Mouse (Mus musculus): ENCODE data around the gene Nek7. TPM values are rescaled to one million over a fixed set of nuclear protein-coding genes. Genes with fewer than 3 reads are reported as not detected.

The Nek7 gene
- total RNA-seq, 2 experiments from 2014 or later = 31.0 to 31.3 TPM

DNA sequence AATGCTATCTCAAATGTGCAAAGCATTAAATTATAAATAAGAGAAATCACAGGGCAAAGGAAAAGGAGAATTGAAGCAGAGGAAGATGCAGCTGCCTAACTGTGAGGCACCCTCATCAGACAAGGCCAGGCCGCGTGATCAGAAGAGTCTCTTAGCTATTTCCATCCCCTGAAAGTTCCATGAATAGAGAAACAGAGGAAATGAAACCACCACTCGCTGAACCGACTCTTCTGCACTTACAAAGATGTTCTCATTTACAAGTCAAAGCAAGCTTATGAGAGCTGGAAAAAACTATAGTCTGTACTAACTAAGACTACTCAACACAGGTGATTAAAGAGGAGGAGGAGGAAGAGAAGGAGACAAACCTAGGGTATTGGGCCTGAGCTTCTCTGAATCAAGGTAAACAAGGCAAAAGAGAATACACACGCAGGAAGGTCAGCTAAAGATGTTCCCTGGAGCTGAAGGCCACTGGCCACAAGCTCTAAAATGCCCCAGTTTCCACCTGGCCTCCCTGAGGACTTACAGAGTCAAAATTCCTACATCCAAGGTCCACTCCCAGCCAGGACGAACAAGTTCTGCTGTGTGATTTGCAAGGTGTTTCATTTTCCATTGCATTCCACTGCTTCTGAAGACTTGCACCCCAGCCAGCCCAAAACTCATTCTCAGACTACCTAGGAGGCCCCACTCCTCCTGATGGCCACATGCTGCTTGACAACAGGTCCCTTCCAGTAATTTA, 5.2 kb downstream of the Nek7 start:
- DNase-seq (ENCODE audit: low spot score in 2 of 2) = peak in 1 of 2 experiments; percentile 53
- intact Hi-C loops (cut with DNase I) = loop anchor here (5.0 to 10.0 kb wide), 2 partner anchors 117 to 480 kb away; no protein-coding TSS in a partner anchor

DNA sequence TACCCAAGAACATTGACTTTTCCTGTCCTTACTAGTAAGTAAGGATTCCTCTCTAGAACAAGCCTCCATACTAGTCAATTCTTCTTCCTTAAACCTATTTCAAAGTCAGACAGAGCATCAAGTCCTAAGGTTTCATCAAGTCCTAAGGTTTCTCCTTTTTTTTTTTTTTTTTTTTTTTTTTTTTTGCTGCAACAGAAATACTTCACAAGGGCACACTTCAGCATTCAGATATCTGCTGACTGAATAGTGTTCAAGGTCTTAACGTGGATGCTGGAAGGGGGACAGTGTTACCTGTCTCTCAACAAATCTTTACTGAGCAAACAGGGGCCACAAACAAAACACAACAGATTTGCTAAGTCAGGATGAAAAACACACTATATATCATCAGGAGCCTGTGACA, 7.8 kb downstream of the Nek7 start:
- DNase-seq (ENCODE audit: low spot score in 2 of 2) = no peak
- intact Hi-C loops (cut with DNase I) = loop anchor here (10.0 kb wide), 1 partner anchor 477 kb away; no protein-coding TSS in a partner anchor

DNA sequence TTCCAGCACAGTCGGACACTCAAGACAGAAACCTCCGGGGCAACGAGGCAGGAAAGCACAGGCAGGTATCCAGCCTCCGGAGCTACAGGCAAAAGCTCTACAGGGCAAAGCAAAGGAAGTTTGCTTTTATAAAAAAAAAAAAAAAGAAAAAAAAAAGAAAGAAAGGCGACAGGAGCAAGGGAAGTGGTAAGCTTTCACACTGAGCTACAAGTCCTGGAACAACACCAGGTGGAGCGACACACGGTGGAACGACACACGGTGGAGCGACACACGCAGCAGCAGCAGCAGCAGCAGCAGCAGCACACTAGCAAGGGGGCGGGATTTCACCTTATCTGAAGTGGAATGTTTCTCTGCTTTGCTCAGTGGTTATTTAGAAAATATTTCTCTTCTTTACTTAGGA, 10.8 kb downstream of the Nek7 start:
- intact Hi-C loops (cut with DNase I) = no loop called here
- DNase-seq (ENCODE audit: low spot score in 2 of 2) = no peak

DNA sequence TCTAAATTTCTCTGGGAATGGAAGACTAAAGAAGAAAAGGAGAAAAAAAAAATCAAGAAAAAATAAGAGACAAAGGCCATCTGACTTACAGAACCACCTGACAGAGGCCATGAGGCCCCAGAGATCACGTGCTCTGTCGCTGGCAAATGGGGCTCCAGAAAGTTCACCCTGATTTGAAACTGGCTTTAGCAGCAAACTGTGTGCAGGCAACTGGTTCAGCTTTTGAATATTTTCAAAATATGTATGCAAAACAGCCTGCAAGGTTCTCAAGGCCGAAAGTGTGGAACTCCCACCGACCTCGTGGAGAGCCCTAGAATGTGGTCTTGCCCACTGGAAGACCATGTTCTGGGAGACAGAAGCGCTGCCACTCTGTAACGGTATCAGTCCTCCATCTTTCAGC, 11.6 kb downstream of the Nek7 start:
- DNase-seq (ENCODE audit: low spot score in 2 of 2) = no peak

DNA sequence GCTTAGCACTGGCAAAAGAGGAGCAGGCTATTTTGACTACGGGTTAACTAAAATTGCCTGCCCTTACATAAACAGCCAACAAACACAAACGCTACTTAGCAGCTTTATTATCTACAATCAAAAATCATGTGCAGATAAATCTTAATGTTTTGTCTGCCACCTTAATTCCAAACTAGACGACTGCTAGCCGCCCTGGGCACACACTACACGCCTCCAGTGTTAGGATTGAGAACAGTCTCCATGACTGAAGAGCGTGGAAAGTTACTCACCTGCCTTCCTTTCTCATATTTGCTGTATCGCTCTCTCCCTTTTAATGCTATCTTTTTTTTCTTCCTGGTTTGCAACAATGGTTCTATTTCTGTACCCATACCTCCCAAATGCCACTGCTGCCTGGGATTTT, 12.1 kb downstream of the Nek7 start:
- no peak for DNase-seq (ENCODE audit: low spot score in 2 of 2)

More for the DNA sequence above, 11.6 kb downstream of the Nek7 start:
- intact Hi-C loops (cut with DNase I) = no loop called here

DNA sequence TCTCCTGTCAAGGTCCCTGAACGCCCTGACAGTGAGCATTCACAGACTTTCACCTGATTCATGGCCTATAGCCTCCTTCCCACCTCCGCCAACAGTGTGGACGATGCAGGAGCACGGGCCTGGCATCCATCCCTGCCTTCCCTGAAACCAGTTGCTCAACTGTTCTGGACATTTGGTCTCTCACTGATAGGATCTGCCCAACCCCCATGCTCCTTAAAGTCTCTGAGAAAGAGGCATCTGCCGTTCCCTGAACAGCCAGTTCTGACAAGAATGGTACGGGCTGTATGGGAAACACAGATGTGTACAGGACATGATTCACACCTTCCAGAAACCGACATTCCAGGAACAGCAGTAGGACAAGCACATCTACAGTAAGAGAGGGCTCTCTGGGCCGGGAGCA, 13.2 kb downstream of the Nek7 start:
- no peak for DNase-seq (ENCODE audit: low spot score in 2 of 2)
- intact Hi-C loops (cut with DNase I) = no loop called here

More for the DNA sequence above, 12.1 kb downstream of the Nek7 start:
- intact Hi-C loops (cut with DNase I) = no loop called here

DNA sequence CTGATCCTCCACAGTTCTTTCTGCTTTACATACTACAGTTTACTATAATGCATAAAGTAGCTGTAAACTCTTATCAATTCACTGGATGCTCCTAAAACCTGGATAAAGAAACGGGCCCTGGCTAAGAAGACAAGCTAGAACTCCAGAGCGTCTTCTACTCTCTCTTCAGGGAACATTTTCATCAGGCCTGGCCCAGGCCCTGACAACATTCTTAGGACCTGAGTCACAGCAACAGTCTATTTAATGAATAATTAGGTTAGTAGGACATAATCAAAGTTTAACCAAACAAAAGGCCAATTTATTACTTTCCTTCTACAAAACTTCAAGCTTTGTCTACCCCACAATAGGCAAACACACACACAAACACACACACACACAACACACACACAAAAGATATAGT, 15.2 kb downstream of the Nek7 start:
- no peak for DNase-seq (ENCODE audit: low spot score in 2 of 2)
- intact Hi-C loops (cut with DNase I) = no loop called here

DNA sequence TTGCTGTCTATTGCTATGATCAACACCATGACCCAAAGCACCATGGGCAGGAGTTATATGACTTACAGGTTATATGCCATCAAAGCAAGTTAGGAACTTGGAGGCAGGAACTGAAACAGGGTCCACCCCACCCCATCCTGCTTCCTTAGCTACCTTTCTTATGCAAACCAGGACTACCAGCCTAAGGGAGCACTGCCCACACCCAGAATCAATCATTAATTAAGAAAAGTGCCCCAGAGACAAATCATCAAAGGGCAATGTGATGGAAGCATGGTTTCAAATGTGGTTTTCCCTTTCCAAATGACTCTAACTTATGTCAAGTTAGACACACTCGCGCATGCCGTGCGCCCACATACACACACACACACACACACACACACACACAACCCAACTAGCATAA, 16.0 kb downstream of the Nek7 start:
- no peak for DNase-seq (ENCODE audit: low spot score in 2 of 2)
- intact Hi-C loops (cut with DNase I) = no loop called here

DNA sequence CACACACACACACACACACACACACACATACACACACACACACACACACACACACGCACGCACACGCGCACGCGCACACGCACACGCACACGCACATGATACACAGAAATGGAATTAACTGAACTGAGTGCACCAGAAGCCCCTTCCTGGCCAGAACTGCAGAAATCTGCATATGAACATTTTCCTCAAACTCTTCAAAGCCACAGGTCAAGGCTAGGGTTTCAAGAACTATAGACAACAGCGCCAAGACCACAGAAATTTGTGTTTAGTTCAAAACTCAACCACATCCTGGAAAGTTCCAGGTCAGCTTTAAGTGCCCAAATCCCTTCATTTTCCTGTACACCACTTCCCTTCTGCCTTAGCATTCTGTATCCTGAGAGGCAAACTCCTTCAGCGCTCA, 21.9 kb downstream of the Nek7 start:
- no peak for DNase-seq (ENCODE audit: low spot score in 2 of 2)
- intact Hi-C loops (cut with DNase I) = no loop called here

DNA sequence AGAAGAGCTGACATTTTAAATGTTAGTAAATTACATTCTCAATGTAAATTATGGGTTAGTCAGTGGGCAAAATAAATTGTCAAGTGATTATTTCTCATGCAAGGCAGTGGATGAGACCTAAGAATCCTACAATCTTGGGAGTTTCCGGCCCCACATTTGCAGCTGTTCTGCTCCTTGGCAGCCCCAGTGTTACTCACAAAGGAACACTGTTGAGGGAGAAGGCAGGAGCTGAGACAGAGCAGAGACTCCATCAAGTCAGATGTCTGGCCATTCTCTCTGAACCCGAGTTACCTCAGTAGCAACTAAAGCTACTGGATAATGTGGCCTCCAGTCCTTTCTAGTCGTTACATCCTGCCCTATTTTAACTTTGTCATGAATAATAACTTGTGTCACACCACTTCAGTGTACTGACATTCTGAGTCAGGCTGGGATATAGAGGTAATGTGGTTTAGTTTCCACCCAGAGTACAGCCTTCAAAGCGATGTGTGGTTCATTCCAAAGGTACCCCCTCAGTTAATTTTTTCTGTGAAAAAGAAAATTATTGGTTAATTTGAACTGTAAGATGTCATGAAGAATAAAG, 23.7 kb downstream of the Nek7 start:
- intact Hi-C loops (cut with DNase I) = no loop called here
- peak in 1 of 2 experiments; percentile 34 for DNase-seq (ENCODE audit: low spot score in 2 of 2)

DNA sequence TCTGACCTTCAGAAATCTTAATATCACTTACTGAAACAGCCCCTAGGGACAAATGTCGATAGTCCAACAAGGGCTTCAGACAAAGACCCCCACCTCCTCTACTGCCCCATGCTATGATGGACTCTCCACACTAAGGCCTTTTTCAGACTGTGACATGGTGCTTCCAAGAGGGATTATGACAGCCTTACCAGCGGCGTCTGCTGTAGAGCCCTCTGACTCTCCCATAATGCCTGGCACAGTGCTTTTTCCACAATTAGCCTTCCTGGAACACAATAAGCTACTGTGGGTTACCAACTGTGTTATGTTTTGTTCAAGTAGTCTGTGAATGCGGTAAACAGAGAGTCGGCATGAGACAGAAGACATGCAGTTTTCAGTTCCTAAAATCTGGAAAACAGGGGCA, 25.0 kb downstream of the Nek7 start:
- DNase-seq (ENCODE audit: low spot score in 2 of 2) = no peak
- intact Hi-C loops (cut with DNase I) = no loop called here

DNA sequence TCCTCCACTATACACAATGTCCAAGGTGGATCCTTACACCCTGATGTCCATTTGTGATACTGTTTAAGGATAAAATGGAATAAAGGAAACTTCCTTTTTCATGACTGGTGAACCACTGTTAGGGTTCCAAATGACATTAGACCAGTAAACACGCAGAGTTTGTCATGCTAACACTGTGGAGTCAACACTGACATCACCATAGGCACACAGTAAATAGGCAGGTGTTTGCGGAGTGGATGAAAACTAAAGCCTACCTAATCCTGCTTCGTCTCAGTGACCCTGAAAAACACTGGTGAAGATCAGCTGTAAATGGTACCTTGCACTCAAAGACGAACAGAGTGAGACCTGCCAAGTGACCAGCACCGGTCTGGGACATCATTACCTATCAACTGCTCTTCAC, 26.0 kb downstream of the Nek7 start:
- no peak for DNase-seq (ENCODE audit: low spot score in 2 of 2)
- intact Hi-C loops (cut with DNase I) = no loop called here

DNA sequence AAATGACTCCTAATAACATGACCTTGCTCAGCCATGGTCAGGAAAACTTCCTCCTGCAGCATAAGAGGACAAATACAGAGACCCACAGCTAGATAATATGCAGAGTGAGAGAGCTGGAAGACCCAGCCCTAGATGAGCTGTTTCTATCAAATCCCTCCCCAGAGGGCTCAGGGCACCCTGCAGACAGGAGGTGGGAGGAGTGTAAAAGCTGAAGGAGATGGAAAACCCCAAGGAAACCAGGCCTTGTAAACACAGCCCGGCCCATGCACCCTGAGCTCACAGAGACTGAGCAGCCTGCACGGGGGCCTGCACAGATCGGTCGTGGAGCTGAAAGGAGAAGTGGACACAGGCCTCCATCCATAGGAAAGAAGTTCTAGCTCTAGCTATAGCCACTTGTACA, 27.5 kb downstream of the Nek7 start:
- no peak for DNase-seq (ENCODE audit: low spot score in 2 of 2)
- intact Hi-C loops (cut with DNase I) = no loop called here

DNA sequence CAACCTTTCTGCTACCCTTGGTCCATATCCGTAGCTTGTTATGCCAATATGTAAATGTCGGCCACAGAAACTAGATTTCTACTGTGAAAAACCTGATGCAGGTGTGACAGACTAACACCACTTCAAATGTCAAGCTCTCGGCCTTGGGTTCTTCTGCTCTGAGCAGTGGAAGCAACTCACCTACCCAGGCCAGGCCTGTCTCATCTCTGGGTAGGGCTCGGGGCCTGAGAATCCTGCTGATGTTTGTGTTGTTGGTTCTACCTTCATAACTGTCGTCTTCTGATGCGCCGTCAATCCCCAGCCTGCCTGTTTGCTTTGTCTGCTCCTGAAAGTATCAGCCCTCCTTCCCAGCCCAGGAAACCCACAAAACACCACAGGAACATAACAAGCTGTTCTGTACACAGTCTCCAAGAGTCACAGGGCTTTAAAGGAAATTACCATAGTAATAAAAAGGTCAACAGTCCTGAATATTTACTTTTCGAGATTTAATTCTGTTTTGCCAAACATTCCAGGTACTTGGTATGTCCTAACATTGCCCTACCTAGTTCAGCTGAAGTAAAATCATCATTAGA, 29.4 kb downstream of the Nek7 start:
- intact Hi-C loops (cut with DNase I) = no loop called here
- no peak for DNase-seq (ENCODE audit: low spot score in 2 of 2)

DNA sequence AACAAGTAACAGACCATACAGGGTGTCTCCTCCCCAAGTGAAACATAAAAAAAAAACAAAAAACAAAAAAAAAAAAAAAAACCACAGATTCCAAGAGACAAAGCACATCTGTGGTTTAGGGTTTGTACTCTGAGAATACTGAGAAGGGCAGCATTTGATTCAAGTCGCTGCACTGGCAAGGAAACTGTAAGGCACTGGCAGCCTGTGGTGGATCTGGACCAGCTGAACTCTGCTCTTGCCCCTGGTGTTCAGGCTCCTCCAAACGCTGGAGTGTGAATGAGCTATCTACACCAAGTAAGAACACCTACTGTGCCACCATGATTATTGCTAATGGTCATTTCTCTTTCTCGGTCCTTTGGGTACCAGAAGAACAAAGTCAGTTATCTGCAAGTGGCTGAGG, 30.8 kb downstream of the Nek7 start:
- intact Hi-C loops (cut with DNase I) = no loop called here
- no peak for DNase-seq (ENCODE audit: low spot score in 2 of 2)

DNA sequence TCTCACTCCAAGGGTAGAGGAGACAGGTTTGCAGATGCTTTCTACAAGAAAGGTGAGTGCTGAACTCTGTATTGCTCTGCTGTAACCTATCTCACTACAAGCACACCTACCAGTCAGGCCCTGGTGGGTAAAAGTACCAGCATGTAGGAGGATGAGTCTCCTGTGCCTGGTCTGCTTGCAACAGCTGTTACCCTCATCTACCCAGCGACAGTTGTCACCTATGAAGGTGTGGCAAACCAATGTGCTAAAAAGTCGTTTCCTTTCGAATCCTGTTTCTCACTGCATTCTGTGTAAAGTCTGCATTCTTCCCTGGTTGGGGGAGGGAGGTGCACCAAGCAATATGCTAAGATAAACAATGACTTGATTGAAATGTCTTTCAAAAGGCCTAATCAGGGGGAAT, 32.1 kb downstream of the Nek7 start:
- no peak for DNase-seq (ENCODE audit: low spot score in 2 of 2)
- intact Hi-C loops (cut with DNase I) = no loop called here

DNA sequence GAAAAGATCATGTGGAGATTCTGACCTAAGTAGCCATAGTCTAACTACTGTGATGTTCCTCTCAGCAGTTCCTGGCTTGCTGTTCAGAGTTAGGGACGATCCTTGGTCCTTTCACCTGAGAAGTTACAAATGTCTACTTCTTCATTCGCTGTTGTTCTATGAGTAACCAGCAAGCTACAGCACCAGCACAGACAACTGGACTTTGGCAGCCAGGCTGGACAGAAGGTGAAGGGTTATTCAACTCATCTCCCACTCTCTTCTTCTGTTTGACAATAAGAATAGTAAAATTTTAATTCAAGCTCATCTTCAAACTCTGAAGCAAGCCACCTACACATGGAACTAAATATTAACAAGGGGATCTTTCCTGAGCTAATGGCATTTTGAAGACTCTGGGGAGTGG, 33.0 kb downstream of the Nek7 start:
- intact Hi-C loops (cut with DNase I) = no loop called here
- no peak for DNase-seq (ENCODE audit: low spot score in 2 of 2)

DNA sequence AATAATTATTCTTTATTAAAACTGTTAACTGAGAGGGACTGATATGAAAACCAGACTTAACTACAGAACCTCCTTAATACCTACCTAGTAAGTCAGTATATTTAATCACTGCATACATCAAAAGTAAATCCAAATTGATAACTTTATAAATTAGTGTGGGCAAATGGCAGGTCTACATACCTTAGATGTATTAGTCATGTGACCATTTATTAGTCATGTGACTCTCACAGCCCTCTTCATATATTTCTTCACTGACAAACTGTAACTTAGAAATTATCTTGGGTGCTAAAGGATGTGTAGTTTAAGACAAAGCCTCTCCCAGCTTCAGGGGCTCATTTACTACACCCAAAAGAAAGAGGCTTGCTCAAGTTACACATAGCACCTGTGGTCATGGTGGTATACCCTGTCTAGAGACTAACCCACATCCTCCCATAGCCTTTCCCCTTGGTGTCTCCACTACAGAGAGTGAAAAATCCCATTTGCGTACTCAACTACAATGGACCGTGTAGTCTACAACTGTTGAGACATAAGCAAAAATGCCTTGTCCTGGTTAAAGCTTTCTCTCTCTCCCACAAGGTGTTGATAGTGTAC, 35.4 kb downstream of the Nek7 start:
- intact Hi-C loops (cut with DNase I) = no loop called here
- DNase-seq (ENCODE audit: low spot score in 2 of 2) = no peak

DNA sequence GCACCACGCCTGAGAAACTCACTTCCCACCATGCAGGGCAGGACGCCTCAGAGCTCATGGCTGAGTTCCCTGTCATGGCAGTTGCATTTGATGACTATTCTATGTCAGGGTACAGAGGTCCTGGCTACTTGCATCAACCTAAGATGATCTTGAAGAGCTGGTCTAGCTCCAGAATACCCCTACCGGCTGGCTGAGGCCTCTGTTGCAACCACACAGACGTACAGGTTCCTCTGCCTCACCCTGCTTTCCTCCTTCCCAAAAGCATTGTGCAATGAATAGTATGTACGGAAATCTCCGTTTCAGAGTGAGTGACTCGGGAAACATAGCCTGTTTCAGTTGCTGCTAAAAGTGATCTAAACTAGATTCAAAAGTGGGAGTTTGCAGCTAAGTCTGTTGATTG, 37.7 kb downstream of the Nek7 start:
- intact Hi-C loops (cut with DNase I) = no loop called here
- no peak for DNase-seq (ENCODE audit: low spot score in 2 of 2)

DNA sequence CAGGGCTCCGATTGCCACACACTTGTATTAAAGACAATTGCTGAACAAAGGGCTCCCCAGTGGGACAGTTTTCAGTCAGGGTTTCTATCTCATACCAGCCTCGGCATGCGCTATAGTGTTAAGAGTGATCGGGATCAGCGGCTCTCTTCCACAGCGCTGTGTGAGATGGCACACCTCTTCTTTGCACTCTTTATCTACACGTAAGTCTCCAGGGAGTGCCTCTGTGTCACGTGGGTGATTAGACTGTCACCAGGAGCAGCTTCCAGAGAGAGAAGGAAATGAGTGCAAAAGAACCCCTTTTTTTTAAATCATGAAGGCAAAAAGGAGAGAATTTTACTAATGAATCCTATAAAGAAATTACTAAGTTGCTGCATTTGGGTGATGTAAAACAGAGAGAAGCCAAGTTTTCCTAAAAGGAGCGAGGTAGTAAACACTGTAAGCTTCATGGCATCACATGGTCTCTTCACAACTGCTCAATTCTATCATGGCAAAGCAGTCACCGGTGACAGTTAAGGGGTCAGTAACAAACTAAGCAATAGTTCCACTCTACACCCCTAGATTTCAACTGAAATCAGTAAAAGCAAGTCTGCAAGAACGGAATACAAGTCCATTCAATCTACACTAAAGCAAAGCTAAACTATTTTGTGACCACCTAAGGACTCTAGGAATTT, 40.0 kb downstream of the Nek7 start:
- no peak for DNase-seq (ENCODE audit: low spot score in 2 of 2)
- intact Hi-C loops (cut with DNase I) = no loop called here

Measured in left cerebral cortex, postnatal 25 days (tissue).